Mouse (Mus musculus): Measurements from ENCODE around the gene Tmem165.

Tmem165 gene

DNA sequence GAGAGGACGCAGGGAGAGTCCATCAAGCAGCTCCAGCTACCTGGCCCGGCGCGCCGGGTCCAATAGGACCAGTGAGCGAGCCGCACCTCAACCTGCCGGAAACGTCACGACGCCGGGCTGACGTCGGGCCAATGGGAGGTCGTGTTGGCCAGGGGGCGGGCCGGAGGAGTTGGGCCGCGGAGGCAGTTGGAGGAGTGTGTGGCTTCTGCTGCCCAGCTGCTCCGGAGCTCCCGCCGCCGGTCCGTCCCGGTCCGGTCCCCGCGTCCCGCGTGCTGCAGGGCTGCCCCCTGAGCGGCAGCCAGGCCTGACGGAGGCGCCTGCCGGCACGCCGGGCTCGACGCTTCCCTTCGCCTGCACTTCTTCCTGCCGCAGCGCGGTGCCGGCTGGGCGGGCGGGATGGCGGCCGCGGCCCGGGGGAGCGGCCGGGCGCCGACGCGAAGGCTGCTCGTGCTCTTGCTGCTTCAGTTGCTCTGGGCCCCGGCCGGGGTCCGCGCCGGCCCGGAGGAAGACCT is at the start of gene Tmem165:
Gene Tmem165 (plus strand): TSS at position 131 of the 512 bp plus-strand sequence.
- peak; percentile 93 to 96 for DNase-seq

DNA sequence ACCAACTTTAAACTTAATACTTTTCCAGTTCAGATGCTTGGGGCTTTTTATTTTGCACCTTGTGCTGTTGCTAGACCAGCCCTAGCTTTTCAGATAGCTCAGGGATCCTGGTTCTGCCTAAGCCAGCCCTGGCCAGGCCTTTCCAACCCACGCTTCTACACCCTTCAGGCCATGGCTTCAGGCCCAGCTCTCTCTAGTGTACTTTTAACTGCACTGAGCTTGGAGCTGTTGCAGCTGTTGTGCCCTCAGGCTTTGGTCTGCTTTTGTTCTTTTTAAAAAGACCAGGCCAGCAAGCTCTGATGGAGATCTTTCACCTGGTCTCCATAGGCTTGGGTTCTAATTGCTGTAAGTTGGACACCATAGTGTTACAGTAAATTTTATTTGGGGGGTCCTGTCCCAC is 48.0 kb upstream of the Tmem165 start:
- no peak for DNase-seq

DNA sequence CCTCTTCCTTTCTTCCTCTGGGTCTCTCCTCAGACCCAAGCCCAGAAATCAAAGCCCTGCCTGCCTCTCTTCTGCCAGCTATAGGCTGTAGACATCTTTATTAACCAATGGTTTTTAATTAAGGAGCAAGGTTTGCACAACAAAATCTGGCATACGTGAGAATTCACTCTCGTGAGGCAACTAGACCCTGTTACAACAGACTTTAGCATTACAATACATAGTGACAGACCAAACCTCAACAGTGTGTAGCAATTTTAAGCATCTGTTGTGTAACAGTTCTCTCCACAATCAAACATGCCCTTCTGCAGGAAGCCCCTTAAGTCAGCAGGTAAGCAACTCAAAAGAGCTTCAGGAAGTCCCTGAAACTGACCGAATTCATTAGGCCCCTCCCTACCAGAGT is 47.4 kb upstream of the Tmem165 start:
- no peak for DNase-seq

DNA sequence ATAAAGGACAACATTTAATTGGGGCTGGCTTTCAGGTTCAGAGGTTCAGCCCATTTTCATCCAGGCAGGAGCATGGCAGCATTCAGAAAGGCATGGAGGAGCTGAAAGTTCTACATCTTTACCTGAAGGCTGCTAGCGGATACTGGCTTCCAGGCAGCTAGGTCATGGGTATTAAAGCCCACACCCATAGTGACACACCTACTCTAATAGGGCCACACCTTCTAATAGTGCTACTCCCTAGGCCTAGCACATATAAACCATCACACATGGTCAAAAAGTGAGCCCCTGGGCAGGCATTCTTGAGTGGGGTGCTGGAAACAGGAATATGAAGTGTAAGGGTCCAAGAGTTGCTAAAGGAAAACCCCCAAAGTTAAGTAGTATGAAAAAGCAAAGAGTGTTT is 46.1 kb upstream of the Tmem165 start:
- DNase-seq: no peak

DNA sequence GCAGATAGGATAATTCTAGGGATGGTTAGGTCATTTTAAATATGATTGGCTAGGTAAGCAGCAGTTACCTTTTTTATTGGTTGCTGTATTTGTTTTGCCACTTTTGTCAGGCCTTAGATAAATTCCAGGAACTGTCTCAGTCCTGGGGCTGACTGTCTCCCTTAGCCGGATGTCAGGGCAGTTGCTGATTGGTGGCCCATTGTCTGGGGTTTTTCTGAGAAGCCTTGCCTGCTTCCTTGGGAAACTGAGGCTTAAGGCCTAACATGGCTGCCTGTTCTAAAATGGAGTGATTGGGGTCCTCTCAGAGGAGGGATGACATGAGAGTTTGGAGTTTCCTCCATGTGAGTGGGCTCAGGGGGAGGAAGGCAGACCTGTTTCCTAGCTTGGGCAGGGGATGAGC is 45.6 kb upstream of the Tmem165 start:
- DNase-seq: no peak

DNA sequence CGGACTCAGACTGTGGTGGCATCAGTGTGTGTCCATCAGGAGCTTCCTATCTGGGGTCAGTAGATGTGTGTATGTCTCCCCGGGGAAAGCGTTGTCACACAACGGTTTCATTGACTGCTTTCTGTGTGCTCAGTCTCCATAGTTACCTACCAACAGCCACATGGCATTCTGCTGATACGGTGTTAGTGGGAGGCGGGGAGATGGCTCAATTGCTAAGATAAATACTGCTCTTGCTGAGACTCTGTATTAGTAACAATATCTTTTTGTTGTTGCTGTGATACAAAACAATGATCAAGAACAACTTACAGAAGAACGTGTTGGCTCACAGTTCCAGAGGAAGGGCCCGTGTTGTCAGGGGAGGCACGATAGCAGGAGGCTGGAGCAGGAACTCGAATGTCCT is 45.2 kb upstream of the Tmem165 start:
- no peak for DNase-seq

DNA sequence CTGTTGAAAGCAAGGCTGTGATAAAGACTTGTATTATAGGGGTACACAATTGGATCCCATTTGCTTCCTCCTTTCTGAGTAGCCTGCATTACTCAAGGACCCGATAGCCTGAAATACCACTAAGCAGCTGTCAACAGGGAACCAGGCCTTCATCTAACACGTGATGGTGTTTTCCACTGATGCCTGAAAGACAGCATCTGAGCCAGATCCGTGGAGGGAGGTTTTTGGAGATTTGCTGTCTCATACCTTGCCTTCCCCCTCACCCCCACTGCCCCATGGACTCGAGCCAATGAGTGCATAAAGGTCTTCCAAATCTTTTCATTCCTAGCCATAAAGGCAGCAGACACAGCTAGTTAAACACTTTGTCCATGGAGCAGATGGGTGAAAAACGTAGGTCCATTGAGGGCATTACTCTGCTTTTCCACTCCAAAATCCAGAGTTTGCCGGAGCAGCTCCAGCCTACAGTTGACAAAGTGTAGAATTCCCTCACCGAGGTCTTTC is 44.5 kb upstream of the Tmem165 start:
- DNase-seq: no peak

DNA sequence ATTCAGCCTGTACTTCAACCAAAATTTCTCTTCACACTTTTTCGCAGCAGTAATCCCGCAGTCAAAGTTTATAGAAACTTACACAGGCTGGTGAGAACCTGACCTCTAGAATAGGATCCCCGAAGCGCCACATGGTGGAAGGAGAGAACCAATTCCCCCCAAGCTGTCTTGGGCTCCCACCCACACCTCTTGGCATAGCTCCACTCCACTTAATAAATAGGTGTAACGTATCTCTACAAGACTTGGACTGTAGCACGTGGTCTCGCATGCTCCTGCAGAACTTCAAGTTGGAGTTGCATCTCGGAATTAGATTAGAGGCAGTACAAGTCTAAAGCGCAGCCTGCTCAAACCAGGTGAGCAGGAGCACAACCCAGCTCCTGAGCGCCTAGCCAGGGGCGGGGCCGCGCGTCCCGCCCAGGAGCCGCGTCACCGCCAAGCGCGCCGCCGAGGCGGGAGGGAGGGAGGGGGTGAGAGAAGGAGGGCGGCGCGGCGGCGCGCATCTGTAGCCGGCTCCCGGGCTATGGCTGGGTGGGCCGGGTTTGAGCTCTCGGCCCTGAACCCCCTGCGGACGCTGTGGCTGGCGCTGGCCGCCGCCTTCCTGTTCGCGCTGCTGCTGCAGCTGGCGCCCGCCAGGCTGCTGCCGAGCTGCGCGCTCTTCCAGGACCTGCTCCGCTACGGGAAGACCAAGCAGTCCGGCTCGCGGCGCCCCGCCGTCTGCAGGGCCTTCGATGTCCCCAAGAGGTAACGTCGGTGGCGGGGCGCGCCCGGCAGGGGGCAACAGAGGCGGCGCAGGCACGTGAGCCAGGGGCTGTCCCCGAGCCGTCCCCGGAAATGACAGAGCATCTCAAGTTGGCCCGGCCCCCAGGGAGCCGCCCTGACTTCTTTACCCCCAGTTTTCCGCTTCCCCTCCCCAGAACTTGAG is 43.6 kb upstream of the Tmem165 start, which contains the start of gene Srd5a3:
Gene Srd5a3 (plus strand): TSS at position 464 of the 922 bp plus-strand sequence.
- DNase-seq: peak; percentile 75 to 84

DNA sequence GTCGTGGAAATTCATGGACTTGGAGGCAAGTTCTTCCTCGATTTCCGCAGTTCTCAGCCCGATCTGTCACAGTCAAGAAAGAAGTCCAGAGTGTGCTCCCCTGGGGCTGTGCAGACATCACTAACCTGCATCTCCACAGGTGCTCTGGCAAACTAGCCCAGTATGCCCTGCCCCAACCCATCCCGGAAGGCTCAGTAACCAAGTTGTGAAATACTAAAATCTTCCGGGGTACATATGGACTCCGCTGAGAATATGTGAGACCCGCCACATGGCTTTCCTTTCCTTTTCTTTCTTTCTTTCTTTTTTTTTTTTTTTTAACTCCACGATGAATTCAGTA is 43.0 kb upstream of the Tmem165 start:
- DNase-seq: no peak

DNA sequence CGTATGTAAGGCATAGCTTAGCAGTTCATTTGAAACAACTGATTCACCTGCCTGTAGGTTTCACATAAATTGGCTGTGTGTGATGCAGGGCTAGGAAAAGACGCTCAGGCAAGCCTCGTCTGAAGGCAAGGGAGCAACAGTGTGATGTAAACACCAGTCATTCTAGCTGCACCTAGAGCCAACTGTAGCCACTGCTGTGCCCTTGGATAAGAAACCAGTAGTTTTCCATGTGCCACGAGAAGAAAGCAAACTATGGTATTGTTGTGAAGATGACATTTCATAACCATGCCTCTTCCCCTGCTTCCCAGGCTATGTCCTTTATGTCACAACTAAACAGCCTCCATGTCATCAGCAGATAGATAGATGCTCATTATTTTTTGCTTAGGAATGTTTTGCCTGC is 40.3 kb upstream of the Tmem165 start:
- no peak for DNase-seq

DNA sequence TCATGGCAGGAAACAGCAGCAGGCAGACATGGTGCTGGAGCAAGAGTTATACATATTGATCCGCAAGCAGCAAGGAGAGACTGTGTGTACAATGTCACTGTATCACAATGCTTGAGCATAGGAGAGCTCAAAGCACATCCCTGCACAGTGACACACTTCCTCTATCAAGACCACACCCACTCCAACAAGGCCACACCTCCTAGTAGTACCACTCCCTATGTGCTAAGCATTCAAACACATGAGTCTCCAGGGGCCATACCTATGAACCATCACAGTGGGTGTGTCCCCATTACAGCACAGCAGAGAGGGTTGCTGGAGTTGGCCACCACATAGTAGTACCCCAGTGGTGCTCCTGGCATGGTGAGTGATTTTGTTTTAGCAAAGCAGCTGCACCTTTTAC is 37.3 kb upstream of the Tmem165 start:
- no peak for DNase-seq

DNA sequence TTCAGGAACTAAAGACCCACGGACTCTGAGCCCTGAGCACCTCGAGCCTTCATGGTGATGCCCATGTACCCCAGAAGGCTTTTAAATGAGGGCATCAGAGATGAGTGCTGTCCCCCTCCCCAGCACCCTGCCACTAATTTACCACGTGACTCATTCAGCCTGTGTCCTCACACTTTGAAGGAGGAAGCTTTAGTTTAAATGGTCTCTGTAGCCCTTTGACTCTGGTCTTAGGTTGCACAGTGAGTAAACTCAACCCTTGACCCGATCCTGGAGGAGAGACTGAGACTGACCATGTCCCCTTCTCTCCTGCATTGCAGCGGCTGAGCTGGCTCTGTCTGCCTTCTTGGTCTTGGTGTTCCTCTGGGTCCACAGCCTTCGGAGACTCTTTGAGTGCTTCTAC is 34.2 kb upstream of the Tmem165 start:
- no peak for DNase-seq

DNA sequence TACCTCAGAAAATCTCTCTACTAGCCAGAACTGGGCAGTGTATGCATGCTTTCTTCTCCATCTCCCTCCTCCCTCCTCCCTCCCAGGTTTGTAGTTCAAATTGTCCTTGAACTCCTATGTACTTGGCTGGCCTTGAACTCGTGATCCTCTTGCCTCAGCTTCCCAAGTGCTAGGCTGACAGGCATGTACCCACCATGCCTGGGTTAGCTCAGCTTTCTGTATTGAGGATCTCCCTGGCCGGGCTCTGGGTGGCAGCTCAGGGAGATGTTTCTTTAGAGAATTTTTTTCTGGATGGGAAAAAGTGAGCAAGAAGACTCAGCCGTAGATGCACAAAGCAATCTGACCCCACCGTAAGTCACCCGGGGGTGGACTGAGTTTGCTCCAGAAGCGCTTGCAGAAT is 30.7 kb upstream of the Tmem165 start:
- DNase-seq: no peak

DNA sequence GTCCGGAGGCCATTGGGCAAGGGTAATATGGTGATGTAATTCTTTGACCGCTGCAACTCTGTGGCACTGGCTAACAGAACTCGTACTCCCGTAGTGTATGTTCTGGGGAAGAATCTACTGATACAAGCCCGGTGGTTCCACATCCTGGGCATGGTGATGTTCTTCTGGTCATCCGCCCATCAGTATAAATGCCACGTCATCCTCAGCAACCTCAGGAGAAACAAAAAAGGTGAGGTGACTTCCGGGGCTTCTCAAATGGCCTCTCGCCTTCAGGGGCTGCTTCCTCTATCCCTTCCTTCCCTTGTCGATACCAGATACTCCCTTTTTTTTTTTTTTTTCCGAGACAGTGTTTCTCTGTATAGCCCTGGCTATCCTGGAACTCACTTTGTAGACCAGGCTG is 30.2 kb upstream of the Tmem165 start:
- no peak for DNase-seq

DNA sequence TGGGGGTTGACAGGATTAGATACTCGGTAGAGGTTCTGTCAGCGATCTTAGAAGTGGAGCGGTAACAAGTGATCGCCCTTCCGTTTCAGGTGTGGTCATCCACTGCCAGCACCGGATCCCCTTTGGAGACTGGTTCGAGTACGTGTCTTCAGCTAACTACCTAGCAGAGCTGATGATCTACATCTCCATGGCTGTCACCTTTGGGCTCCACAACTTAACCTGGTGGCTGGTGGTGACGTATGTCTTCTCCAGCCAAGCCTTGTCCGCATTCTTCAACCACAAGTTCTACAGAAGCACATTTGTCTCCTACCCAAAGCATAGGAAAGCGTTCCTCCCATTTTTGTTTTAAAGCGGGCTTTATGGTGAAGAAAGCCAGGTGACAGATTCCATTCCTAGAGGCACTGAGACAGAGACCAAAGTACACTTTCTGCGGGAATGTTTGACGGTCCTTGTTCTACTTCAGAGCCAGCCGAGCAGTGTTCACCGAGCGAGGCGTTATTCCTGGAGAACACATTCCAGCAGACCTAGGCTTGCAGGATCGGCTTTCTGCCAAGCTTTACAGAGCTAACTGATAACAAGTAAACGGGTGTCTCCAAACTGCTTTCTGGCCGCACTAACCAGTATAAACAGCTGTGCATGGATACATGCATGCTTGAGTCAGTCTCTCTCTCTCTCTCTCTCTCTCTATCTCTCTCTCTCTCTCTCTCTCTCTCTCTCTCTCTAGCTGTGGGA is 29.1 kb upstream of the Tmem165 start:
- no peak for DNase-seq

DNA sequence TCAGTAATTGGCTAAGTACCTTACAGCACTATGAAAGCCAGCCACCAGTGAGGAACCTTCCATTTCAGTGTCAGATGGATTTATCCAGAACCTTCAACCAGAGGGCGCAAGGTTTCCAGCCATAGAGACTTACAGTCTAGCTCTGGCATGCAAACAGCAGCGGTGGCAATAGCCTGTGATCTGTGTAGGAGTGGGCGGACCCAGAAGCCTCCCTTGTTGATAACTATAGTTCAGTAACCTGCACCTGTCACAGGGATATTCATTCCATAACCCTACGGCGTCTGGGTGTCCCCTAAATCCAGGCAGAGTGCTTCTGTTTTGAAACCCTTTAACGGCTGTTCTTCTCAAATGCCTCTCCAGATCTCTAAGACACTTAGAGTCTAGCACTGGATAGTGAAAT is 24.1 kb upstream of the Tmem165 start:
- DNase-seq: no peak

DNA sequence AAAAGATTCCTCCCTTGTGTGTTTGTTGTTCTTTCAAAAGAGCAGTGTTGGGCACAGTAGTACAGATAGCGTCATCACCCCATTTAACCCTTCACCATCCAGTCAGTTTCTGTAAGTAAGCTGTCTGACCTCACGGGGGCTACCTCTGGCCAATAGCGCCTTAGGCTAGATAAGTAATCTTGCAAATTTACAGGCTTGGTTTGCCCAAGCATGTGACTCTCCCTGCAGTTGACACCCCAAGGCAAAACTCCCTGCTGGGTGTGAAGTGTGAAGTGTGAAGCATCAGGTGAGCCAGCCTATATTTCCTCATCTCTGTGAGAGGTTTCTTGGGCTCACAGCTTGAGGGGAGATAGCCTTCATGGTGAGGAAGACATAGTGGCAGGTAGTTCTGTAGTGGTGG is 23.6 kb upstream of the Tmem165 start:
- no peak for DNase-seq

DNA sequence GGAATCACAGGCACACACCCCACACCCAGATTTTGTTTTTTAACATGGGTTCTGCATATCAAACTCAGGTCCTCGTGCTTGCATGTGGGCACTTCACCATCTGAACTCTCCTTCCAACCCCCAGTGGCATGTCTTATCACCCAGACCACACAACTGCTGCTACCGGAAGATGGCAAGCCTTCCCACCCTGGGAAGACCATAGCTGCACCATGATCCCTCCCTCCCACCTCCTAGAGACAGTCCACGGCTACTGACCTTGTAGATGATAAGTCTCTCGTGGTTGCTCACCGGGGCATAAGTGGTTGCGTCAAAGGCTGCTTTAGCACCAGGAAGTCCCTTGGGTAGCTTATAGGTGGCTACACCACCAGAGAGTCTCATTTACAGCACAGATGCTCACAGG is 22.2 kb upstream of the Tmem165 start:
- no peak for DNase-seq

DNA sequence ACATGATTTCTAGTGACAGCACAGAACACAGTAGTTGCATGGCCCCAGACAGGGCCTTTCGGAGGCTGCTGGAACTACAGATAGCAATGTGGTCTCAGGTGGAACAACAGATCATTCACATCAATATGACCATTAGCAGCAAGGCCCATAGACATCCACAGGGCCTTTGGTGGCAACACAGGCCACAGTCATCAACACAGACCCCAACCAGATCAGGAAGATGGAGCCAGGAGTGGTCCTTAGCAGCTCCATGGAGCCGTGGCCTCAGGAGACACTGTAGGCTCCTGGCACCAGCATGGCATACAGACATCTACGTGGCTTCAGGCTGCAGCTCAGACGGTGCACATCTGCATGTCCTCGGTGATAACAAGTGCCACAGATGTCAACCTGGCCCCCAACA is 20.8 kb upstream of the Tmem165 start:
- DNase-seq: no peak

DNA sequence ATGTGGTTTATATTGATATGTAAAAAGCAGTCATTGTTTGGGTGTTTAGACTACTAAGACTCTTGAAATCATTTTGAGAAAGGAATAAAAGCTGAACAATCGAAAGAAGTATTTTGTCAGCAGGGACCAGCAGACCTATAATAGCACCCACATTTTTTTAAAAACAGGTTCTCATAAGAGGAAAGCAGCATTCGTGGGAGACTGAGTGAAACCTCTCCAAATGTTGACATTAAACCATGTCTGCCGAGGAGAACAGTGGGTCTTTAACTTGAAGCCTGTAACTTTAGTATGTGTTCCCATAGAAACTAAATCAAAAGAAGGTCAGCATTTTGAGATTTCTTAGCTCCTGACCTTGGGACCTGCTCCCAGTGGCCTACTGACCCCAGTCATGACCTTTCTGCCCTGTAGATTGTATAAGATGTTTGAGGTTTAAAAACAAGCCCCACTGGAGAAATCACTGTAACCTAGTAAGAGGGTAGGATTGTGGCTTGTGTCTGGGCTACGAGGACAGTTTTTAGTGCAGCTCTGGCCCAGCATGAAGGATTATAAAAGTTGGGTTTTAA is 19.8 kb upstream of the Tmem165 start:
- DNase-seq: no peak

DNA sequence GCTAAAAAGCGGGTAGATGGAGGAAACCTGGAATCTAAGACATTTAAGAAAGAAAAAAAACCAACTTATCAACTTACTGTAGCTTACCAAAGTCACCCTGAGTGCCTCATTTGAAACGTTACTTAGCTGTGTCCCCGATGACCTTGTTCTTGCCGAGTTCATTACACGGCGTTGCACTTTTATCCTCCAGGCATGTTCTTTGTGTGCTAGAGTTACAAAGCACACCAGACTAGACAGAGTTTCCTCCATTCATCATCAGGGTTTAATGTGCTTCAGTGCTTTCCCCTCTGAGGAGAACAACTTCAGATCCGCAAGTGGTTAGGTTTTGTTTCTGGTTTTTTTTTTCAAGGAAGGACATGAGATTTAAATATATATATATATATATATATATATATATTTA is 18.9 kb upstream of the Tmem165 start:
- DNase-seq: no peak

DNA sequence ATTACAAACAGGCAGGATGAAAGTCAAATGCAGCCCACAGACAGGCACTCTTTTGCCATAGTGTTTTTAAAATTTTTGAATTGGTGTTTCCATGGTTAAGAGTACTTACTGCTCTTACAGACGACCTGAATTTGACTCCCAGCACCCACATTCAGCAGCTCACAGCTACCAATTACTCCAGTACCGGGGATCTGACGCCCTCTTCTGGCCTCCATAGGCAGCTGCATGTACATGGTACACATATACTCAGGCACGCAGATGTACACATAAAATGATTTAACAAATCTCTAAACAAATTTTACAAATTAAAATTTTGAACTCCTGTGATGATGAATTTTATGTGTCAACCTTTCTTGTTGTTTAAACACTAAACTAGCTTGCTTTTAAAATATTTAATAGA is 13.2 kb upstream of the Tmem165 start:
- DNase-seq: no peak

DNA sequence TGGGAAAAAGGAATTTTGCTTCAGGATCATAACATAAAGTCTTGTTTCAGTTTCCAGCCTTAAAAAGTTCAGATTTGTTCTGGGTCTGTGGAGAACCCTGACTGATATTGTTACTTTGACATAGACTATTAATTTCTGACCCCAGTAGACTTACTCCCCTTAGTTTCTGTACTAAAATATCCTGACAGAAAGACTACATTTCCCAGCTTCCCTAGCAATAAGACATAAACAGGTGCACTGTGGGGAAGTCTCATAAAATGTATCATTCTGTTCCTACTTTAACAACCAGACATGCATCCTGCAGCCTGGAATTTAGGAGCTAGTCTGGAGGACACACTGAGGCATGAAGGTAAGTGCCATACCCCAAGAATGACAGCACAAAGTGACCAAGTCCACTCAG is 12.6 kb upstream of the Tmem165 start:
- DNase-seq: no peak

DNA sequence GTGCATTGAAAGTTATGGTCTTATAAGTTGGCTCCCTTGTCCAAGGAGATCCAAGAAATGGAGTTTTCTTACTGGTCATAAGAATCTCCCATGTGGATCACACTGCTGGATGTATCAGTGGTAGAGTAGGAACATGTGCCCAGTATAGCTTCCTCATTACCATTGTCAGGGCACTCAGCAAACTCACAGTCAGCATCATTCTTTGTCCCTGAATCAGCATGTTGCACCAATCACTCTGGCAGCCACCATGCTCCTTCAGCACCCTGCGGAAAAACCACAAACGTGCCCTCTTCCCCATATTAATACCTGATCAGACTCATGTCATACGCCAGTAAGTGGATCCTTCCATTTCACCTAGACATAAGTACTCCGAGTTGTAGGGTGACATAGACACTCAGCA is 8.6 kb upstream of the Tmem165 start:
- no peak for DNase-seq

Data from cerebellum, postnatal 36 days (tissue).